Mouse (Mus musculus) small intestine, adult 2 months (tissue): ENCODE data around the gene Slc25a43.

Experiments used
- CTCF ChIP-seq: fragments of 200-500 bp; IDR thresholded peaks from 2 replicates; pipeline ENCODE4 v1.5.1; 2012; ENCODE audit warnings: low read depth, mild to moderate bottlenecking, control low read depth, inconsistent platforms, low read length, moderate library complexity, mixed read lengths; ENCODE audit not compliant: insufficient replicate concordance, insufficient read length; ENCODE audit errors: extremely low read depth
- POLR2A ChIP-seq: fragments of 200-500 bp; IDR thresholded peaks from 2 replicates; pipeline ENCODE4 v1.6.1; 2012; ENCODE audit warnings: low read depth, mild to moderate bottlenecking, control low read depth, inconsistent platforms, low read length, moderate library complexity

DNA sequence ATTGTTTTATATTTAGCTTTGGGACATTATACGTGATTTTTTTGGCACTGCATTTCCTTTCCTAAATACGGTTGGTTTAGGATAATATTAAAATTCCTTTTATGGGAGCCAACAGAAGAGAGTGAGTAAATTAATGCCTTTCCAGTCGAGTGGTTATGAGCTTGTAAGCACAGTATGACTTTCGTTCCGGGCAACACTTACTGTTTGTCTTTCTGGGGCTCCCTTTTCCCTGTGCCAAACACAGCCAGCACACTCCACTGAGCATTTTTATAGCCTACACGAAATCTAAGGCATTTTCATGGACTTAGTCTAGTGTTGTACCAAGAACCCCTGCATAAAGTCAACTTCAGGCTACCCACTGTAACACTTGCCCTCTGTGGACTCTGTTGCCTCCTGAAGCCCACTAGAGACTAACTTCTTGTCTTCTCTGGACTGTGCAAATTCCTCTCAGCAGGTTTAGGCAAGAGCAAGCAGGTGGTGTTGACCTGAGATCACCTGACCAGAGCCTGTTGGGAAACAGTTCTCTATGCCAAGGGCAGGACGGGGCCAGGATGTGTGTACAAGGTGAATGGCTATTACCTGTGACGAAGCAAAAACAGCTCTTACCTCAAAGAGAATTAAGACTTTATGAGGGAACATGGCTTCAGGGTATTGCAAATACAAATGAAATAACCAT is 70.8 kb downstream of the Slc25a43 start:
- TF ChIP-seq POLR2A = no peak
- TF ChIP-seq CTCF = no peak
